Mouse (Mus musculus): Measurements from ENCODE around the gene Prg3.

Gene Prg3

DNA sequence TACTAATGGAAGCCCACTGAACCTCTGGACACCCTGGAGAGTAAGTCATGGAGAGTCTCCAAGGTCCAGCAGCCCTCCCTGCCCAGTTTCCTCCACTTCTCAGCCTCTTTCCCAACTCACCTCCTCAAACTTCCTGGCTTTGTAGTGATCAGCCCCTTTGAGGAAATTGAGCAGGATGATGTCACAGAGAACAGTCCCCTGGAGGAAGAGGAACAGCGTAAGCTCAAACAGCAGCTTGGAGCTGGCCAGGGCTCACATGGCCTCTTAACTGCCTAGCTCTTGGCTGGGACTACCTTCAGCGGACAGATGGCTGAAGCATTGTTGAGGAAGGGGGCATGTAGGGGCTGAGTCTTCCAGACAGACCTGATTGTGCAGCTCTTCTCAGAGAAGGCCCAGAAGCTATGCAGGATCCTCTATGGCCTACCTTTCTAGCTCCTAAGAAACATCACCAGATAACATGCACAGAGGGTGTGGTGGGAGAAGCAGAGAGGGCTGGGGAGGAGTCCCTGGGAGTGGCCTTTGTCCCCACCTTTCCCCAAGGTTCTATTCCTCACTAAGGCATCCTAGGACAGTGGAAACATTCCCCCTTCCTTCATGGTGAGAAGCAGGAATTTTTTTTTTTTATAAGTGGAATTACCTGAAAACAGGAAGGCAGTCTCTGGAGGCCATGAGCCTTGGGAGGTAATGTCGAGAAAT lies 11.6 kb downstream of the Prg3 start:
- peak; percentile 28 for DNase-seq

DNA sequence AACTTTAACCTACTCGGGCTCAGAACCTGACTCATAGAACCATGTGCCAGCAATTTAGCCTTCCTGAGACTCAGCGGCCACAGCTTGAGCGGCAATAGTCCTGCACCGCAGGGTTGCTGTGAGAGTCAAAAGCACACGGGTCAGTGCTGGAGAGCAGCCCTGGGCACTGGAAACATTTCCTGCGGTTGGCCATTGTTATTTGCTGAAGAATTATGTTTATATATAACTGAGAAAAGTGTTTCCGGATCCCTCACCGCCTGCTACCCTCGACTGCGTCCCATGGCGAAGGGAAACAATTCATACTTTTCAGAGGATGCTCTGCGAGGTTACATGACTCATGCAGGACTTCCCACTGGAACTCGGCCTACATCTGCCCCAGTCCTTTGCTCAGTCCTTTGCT lies 13.5 kb downstream of the Prg3 start:
- peak; percentile 47 for DNase-seq

DNA sequence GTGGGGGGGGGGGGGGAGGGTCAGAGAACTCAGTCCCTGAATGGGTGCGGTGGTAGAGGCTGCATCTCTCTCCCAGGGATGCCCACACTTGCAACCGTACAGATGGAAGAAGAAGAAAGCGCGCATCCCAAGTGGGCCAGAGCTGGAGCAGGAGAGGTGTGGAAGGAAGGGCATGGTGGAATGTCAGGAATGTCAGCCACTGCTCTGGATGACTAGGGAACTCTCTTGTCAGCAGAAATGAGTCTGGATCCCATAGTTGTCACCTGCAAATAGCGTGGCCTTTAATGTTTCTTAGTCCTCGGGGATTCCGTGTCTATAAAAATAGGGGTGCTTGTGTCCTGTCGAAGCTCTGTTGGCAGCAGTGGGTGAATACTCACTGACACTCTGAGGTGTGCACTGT lies 14.6 kb downstream of the Prg3 start:
- DNase-seq, result no peak

GRCm38 (mm10) chr2:85004341-85004740 lies 16.3 kb downstream of the Prg3 start:
- no peak for DNase-seq

DNA sequence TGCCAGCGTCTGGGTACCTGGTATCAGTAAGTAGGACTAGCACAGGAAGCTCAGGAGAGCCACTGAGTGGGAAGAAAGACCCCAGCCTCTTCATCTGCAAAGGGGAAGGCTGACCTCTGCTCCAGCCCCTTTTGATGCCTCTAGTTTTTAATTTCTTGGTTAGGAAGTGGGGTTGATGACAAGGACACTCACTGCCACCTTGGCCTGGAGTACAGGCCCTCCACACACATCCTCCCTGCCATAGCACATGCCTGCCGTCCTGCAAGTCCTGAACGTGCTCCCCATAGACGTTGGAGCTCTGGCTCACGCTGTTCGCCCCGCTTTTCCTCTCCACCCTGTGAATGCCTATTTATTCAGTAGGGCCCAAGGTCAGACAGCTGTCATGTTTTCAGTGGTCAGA lies 18.6 kb downstream of the Prg3 start:
- no peak for DNase-seq

DNA sequence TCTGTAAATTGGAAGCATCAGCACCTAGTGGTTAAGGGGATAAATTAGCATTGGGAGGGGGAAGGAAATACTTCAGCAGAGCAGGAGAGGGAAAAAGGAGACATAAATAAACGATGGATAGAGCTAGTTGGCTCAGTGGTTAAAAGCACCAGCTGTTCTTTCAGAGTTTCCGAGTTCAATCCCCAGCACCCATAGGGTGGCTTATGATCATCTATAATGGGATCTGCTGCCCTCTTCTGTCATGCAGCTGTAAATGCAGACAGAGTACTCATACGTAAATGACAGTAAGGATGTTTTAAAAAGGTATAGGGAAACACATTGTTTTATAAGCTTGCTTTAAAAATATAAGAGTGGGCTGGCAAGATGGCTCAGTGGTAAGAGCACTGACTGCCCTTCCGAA lies 19.7 kb downstream of the Prg3 start:
- peak; percentile 40 for DNase-seq

DNA sequence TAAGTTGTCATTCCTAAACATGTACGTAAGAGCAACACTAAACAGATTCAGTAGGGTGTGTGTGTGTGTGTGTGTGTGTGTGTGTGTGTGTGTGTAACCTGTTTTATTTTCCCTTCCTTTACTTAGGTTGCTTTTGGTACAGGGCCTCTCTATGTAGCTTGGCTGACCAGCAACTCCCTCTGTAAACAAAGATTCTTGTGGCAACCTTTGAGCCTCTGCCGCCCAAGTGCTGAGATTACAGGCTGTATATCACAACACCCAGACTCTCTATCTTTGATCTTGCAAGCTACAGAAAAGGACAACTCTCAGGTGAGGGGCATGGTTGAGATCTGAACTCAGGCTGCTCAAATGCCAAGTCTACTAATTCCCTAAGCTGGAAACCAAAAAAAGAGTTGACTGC lies 21.2 kb downstream of the Prg3 start:
- DNase-seq, result no peak

- no peak for DNase-seq
These were observed 24.0 kb downstream of the Prg3 start for GRCm38 (mm10) chr2:85011906-85012604.

DNA sequence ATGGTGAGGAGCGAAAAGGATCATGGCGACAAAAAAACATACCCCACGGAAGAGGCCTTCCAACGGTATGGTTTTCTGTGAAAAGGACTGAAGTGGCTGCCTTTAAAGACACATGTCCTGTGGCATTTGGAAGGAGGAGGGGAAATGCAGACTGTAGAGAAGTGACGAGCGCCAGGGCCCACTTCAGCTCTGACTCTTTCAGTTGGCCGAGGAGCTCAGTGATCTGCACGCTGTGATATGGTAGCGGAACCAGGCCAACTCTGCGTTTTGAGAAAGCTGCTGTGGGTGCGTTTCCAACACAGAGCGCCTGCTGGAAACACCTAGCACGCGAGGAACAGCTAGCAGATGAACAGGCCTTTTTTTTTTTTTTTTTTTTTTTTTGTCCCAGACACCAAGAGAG lies 24.7 kb downstream of the Prg3 start:
- no peak for DNase-seq

DNA sequence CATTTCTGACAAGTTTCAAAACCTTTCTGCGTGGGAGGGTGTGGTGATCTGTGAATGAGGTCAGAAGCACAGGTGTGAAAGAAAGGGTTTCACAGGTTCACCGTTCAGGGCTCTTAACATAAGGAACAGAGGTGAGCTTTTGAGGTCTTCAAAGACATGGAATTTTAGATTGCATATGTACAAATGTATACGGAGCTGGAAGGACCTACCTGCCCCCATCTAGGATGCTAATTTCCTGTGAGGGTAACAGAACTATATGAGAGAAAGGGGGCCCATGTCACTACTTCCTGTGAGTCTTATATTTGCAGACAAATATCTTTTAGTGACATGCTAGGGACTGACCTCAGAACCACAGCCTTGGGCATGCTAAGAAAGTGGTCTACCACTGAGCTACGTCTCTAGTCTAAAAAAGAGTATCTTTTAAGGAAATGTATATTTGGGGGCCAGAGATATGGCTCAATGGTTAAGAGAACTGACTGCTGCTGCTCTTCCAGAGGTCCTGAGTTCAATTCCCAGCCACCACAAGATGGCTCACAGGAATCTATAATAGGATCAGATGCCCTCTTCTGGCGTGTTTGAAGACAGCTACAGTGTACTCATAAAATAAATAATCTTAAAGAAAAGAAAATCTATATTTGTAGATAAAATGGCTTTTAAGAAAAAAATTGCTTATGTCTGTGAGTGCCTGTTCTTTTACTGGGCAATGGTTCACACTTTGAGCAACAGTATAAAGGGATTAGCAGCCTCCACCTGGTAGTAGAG lies 26.0 kb downstream of the Prg3 start:
- no peak for DNase-seq

- DNase-seq, result no peak
These were observed 26.6 kb downstream of the Prg3 start for GRCm38 (mm10) chr2:85014588-85014982.

GRCm38 (mm10) chr2:85022043-85022442 lies 34.0 kb downstream of the Prg3 start:
- peak; percentile 51 for DNase-seq

GRCm38 (mm10) chr2:85026178-85026577 lies 38.2 kb downstream of the Prg3 start:
- no peak for DNase-seq

GRCm38 (mm10) chr2:85027281-85027680 lies 39.3 kb downstream of the Prg3 start:
- no peak for DNase-seq

DNA sequence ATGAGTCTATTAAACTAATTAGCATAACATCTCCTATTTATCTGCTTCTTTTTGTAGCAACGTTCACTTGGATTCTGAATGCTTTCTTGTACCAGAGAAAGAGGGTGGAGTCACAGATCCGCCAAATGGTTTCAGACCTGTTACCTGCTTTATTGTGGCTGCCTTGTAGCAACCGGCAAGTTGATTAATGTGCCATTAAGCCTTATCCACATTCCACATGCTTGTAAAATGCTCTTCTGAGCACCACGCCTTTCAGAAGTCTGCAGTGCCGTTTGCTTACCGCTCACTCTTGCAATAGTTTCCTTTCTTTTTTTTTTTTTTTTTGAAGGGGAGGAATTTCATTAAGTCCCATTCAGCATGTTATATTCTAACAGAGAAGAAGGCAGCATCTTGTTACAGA lies 41.9 kb downstream of the Prg3 start:
- no peak for DNase-seq

DNA sequence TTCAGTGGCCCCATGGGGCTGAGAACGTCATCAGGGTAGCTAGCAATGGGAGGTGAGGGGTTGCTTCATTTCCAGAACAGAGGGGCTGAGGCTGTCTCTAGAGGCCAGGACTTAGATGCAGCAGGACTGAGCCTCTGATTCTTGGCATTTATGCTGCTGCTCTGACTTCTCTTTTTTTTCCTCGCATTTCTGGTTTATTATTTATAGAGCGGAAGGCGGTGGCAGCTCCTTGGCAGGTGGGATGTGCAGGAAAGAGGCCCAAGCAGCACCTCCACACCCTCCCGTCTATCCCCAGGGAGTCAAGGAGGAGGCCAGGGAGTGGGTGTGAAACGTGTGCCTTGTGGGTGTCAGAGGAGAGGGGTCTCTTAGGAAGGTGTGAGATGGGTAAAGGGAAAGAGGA lies 43.0 kb downstream of the Prg3 start:
- no peak for DNase-seq

GRCm38 (mm10) chr2:85033121-85033520 lies 45.1 kb downstream of the Prg3 start:
- DNase-seq, result no peak

- DNase-seq, result no peak
These were observed 46.2 kb downstream of the Prg3 start for GRCm38 (mm10) chr2:85034169-85034568.

- no peak for DNase-seq
These were observed 48.6 kb downstream of the Prg3 start for GRCm38 (mm10) chr2:85036507-85037046.

DNA sequence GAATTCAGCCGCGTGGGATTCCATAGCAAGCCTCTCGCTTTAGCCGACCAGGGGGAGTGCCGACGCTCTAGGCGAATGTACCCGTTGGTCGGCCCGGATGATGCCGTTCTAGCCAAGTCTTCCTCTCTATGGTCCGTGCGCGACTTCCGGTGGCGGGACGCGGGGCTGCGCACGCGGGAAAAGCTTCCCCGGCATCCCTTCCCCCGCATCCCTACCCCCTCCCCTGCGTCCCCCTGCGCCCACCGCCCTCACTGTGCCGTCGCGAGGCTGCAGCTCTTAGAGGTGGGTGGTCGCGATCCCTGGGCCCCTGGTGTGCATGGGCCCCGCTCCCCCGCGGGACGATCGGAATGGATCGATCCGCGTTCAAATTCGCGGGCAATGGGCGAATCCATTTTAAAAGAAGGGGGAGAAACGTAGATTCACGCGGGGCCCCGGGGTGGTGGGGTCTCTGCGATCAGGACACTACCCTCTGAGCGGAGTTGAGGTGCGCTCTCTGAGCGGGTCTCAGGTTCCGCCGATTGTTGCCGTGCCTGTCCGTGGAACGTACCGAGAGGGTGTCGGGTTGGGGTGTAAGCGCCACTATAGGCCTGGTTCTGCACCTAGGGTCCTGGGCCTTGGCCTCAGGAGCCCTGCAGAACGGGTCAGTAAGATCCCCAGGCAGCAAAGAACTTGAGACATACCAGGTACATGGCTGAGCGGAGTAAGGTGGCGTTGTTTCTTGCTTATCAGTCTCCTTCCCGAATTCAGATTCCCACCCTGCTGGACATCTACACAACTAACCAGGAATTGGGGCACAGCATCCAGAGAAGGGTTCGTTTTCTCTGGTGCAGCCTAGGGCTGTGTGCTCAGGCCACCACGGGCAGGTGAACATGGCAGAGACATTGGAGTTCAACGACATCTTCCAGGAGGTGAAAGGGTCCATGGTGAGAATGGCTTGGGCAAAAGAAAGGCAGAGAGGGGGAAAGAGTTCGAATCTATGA lies 49.3 kb downstream of the Prg3 start, which contains the start of the genes Ssrp1 and P2rx3:
Ssrp1 (plus strand) TSS at position 188 of the 980 bp plus-strand sequence.
P2rx3 (minus strand) TSS at position 416 of the 980 bp plus-strand sequence.
- peak; percentile 94 for DNase-seq

DNA sequence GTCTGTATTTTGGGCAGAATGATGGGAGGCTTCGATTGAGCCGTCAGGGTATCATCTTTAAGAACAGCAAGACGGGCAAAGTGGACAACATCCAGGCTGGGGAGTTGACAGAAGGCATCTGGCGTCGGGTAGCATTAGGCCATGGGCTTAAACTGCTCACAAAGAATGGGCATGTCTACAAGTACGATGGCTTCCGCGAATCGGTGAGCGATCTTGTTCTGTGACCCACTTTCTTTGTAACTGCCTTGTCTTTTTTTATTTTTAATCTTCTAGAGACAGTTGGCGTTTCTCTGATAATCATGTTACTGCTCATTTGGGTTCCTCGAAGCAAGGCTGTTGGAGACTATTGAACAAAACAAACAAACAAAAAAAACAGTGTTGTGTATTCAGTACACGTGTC lies 50.3 kb downstream of the Prg3 start:
- no peak for DNase-seq

Data from kidney, adult 9 months (tissue).